Mouse (Mus musculus) lung, postnatal 0 days (tissue): ENCODE measurements at regions not wholly inside any gene's neighbourhood (a gene's known extent, or its start where the extent isn't known, plus 50 kb on each side); places are given as distances from the start of the nearest gene placed in this dataset.
"Not testable (repeated sequence)": the region's sequence is repeated elsewhere in the genome, so short reads cannot be mapped to it uniquely, and the experiment has no call there.

ENCODE experiments used
- ATAC-seq: fragments of 200-750 bp; cut with Nextera tagmentation; 2 replicates; pipeline ENCODE4 v1.8.0; 2017; ENCODE audit warnings: moderate library complexity
- DNase-seq: peaks from one replicate; pipeline ENCODE4 v3.0.0-alpha.2; 2016; ENCODE audit warnings: low spot score
- H3K27ac ChIP-seq: fragments of 300-500 bp; sonication (generic); 2 replicates; pipeline ENCODE4 v1.5.1; 2014; ENCODE audit warnings: antibody characterized with exemption, mild to moderate bottlenecking, low read length, mixed read lengths
- H3K27me3 ChIP-seq: fragments of 300-500 bp; sonication (generic); replicated peaks from 2 replicates; pipeline ENCODE4 v1.6.1; 2014; ENCODE audit warnings: low read length, mixed read lengths; ENCODE audit not compliant: insufficient read depth
- H3K36me3 ChIP-seq: fragments of 300-500 bp; sonication (generic); 2 replicates; pipeline ENCODE4 v1.6.1; 2014; ENCODE audit warnings: low read length, mixed read lengths; ENCODE audit not compliant: insufficient read depth
- H3K4me1 ChIP-seq: fragments of 300-500 bp; sonication (generic); 2 replicates; pipeline ENCODE4 v1.6.1; 2014; ENCODE audit warnings: antibody characterized with exemption, low read depth, low read length, mixed read lengths; ENCODE audit not compliant: insufficient read depth
- H3K4me2 ChIP-seq: fragments of 300-500 bp; sonication (generic); replicated peaks from 2 replicates; pipeline ENCODE4 v1.6.1; 2014; ENCODE audit warnings: low read depth, mild to moderate bottlenecking, low read length, moderate library complexity, mixed read lengths
- H3K4me3 ChIP-seq: fragments of 300-500 bp; sonication (generic); 2 replicates; pipeline ENCODE4 v1.5.1; 2014; ENCODE audit warnings: low read depth, low read length
- H3K9ac ChIP-seq: fragments of 300-500 bp; sonication (generic); replicated peaks from 2 replicates; pipeline ENCODE4 v1.6.1; 2014; ENCODE audit warnings: low read depth, mild to moderate bottlenecking
- H3K9me3 ChIP-seq: fragments of 300-500 bp; sonication (generic); 2 replicates; pipeline ENCODE4 v1.6.1; 2016; ENCODE audit warnings: low read length, mixed read lengths
- CTCF ChIP-seq: IDR thresholded peaks from 2 replicates; pipeline ENCODE4 v1.5.1; 2016; ENCODE audit warnings: antibody characterized with exemption, mild to moderate bottlenecking
- EP300 ChIP-seq: IDR thresholded peaks from 2 replicates; pipeline ENCODE4 v1.6.1; 2016; ENCODE audit warnings: antibody characterized with exemption, mild to moderate bottlenecking, control low read depth
- WGBS: fragments of 180-500 bp; shearing (Covaris S2); extraction: QIAGEN DNeasy Blood & Tissue Kit; methylation state at CpG from one replicate; pipeline ENCODE4 v1.1.7; 2014; 5-methylcytosine and 5-hydroxymethylcytosine counted together

- Histone ChIP-seq H3K27ac (no peak overlapping the region), H3K4me1 (no peaks in the 10 kb centered on the region), H3K4me2 (no peak overlapping the region), H3K27me3 (no peaks in the 10 kb centered on the region), H3K36me3 (no peaks in the 10 kb centered on the region), H3K4me3 (no peak overlapping the region), H3K9ac (no peak overlapping the region), H3K9me3 (no peaks in the 10 kb centered on the region)
- 75% methylated on average over 6 of the region's 6 CpGs for WGBS
- DNase-seq (no peak), ATAC-seq (no peak)
- TF ChIP-seq EP300 (no peak), CTCF (no peak)
Observed at GRCm38 (mm10) chr14:19327321-19327720, 91.4 kb downstream of the Gm21738 start.

GRCm38 (mm10) chr14:19311614-19312013, 107.1 kb downstream of the Gm21738 start:
- TF ChIP-seq CTCF: no peak
- TF ChIP-seq EP300: no peak
- no peak for DNase-seq
- WGBS: 69% methylated on average over 21 of the region's 21 CpGs
- H3K4me3 ChIP-seq: no peak overlapping the region
- H3K4me1 ChIP-seq: no peaks in the 10 kb centered on the region
- no peaks in the 10 kb centered on the region for H3K36me3 ChIP-seq
- no peaks in the 10 kb centered on the region for H3K9me3 ChIP-seq
- no peak overlapping the region for H3K4me2 ChIP-seq
- no peak overlapping the region for H3K27ac ChIP-seq
- H3K27me3 ChIP-seq: no peaks in the 10 kb centered on the region
- ATAC-seq: no peak
- no peak overlapping the region for H3K9ac ChIP-seq

GRCm38 (mm10) chr14:19302859-19303258, 115.9 kb downstream of the Gm21738 start:
- H3K27ac ChIP-seq, H3K36me3 ChIP-seq, H3K9ac ChIP-seq, H3K9me3 ChIP-seq, H3K27me3 ChIP-seq, H3K4me3 ChIP-seq, DNase-seq, H3K4me1 ChIP-seq, ATAC-seq, H3K4me2 ChIP-seq: not testable (repeated sequence)
- 52% methylated on average over 4 of the region's 4 CpGs for WGBS

GRCm38 (mm10) chr14:19279096-19279495, 139.6 kb downstream of the Gm21738 start:
- WGBS: 94% methylated on average over 1 of the region's 1 CpGs
- H3K36me3 ChIP-seq: no peaks in the 10 kb centered on the region
- H3K27me3 ChIP-seq: no peaks in the 10 kb centered on the region
- ATAC-seq (no peak), DNase-seq (no peak)
- H3K9me3 ChIP-seq: no peaks in the 10 kb centered on the region
- H3K4me2 ChIP-seq: no peak overlapping the region
- TF ChIP-seq EP300 (no peak), CTCF (no peak)
- no peak overlapping the region for H3K27ac ChIP-seq
- no peaks in the 10 kb centered on the region for H3K4me1 ChIP-seq
- H3K9ac ChIP-seq: no peak overlapping the region
- H3K4me3 ChIP-seq: no peak overlapping the region

- TF ChIP-seq EP300 (no peak), CTCF (no peak)
- H3K9ac ChIP-seq: no peak overlapping the region
- 43% methylated on average over 4 of the region's 4 CpGs for WGBS
Observed at GRCm38 (mm10) chr14:19277777-19278385, 140.8 kb downstream of the Gm21738 start.

More at GRCm38 (mm10) chr14:19277777-19278385, 140.8 kb downstream of the Gm21738 start:
- peak; percentile 70 for ATAC-seq
- Histone ChIP-seq H3K4me1 (no peaks in the 10 kb centered on the region), H3K4me2 (no peak overlapping the region), H3K27me3 (no peaks in the 10 kb centered on the region), H3K4me3 (no peak overlapping the region), H3K27ac (no peak overlapping the region), H3K9me3 (no peaks in the 10 kb centered on the region), H3K36me3 (no peaks in the 10 kb centered on the region)
- DNase-seq: peak; percentile 96
